Mouse (Mus musculus) forebrain, embryonic 14.5 days (tissue): ENCODE measurements at regions not wholly inside any gene's neighbourhood (a gene's known extent, or its start where the extent isn't known, plus 50 kb on each side); places are given as distances from the start of the nearest gene placed in this dataset.

Source experiments
- ATAC-seq: fragments of 200-750 bp; cut with Nextera tagmentation; 2 replicates; pipeline ENCODE4 v1.8.0; 2017; ENCODE audit warnings: mild to moderate bottlenecking, moderate library complexity
- DNase-seq: peaks from one replicate; pipeline ENCODE4 v3.0.0-alpha.2; 2015; ENCODE audit warnings: low spot score
- H3K27ac ChIP-seq: fragments of 300-500 bp; sonication (generic); 2 replicates; pipeline ENCODE4 v1.5.1; 2014; ENCODE audit warnings: low read depth, mild to moderate bottlenecking, control low read depth, low read length, moderate library complexity
- H3K27me3 ChIP-seq: fragments of 300-500 bp; sonication (generic); replicated peaks from 2 replicates; pipeline ENCODE4 v1.6.1; 2014; ENCODE audit warnings: low read length, control low read depth, mixed read lengths; ENCODE audit not compliant: control insufficient read depth, insufficient read depth
- H3K36me3 ChIP-seq: fragments of 300-500 bp; sonication (generic); 2 replicates; pipeline ENCODE4 v1.6.1; 2014; ENCODE audit warnings: low read length, control low read depth; ENCODE audit not compliant: control insufficient read depth, insufficient read depth
- H3K4me1 ChIP-seq: fragments of 300-500 bp; sonication (generic); 2 replicates; pipeline ENCODE4 v1.6.1; 2014; ENCODE audit warnings: antibody characterized with exemption, low read length, control low read depth; ENCODE audit not compliant: control insufficient read depth, insufficient read depth
- H3K4me2 ChIP-seq: fragments of 300-500 bp; sonication (generic); 2 replicates; pipeline ENCODE4 v1.6.1; 2014; ENCODE audit warnings: mild to moderate bottlenecking, control low read depth, low read length
- H3K4me3 ChIP-seq: fragments of 300-500 bp; sonication (generic); 2 replicates; pipeline ENCODE4 v1.5.1; 2014; ENCODE audit warnings: low read depth, low read length, control low read depth
- H3K9ac ChIP-seq: fragments of 300-500 bp; sonication (generic); 2 replicates; pipeline ENCODE4 v1.6.1; 2014; ENCODE audit warnings: mild to moderate bottlenecking, low read length, control low read depth, moderate library complexity
- H3K9me3 ChIP-seq: fragments of 300-500 bp; sonication (generic); replicated peaks from 2 replicates; pipeline ENCODE4 v1.6.1; 2016; ENCODE audit warnings: low read length, control low read depth, mixed read lengths; ENCODE audit not compliant: control insufficient read depth
- WGBS: fragments of 180-500 bp; shearing (Covaris S2); extraction: QIAGEN DNeasy Blood & Tissue Kit; methylation state at CpG from one replicate; pipeline ENCODE4 v1.1.7; 2014; 5-methylcytosine and 5-hydroxymethylcytosine counted together

- Histone ChIP-seq H3K27ac (no peak overlapping the region), H3K9ac (no peak overlapping the region), H3K4me2 (no peak overlapping the region), H3K27me3 (no peaks in the 10 kb centered on the region), H3K4me1 (peaks cover 20% of the 10 kb centered on the region), H3K36me3 (no peaks in the 10 kb centered on the region), H3K4me3 (no peak overlapping the region), H3K9me3 (no peaks in the 10 kb centered on the region)
- 34% methylated on average over 10 of the region's 10 CpGs for WGBS
- ATAC-seq (no peak), DNase-seq (no peak)
These were observed 170.3 kb downstream of the Sox9 start for GRCm38 (mm10) chr11:112952356-112952755.

GRCm38 (mm10) chr11:112953491-112953890, 171.5 kb downstream of the Sox9 start:
- Histone ChIP-seq H3K4me3 (no peak overlapping the region), H3K27me3 (no peaks in the 10 kb centered on the region), H3K9ac (no peak overlapping the region), H3K27ac (no peak overlapping the region), H3K36me3 (no peaks in the 10 kb centered on the region), H3K4me1 (peaks cover 20% of the 10 kb centered on the region), H3K9me3 (no peaks in the 10 kb centered on the region), H3K4me2 (no peak overlapping the region)
- 47% methylated on average over 4 of the region's 4 CpGs for WGBS
- no peak for ATAC-seq
- DNase-seq: peak; percentile 57

GRCm38 (mm10) chr11:112956748-112957440, 174.9 kb downstream of the Sox9 start:
- no peak overlapping the region for H3K27ac ChIP-seq
- no peaks in the 10 kb centered on the region for H3K9me3 ChIP-seq
- 85% methylated on average over 5 of the region's 5 CpGs for WGBS
- no peak for DNase-seq
- no peaks in the 10 kb centered on the region for H3K27me3 ChIP-seq
- no peaks in the 10 kb centered on the region for H3K36me3 ChIP-seq
- H3K4me2 ChIP-seq: no peak overlapping the region
- ATAC-seq: no peak
- H3K4me1 ChIP-seq: peaks cover 19% of the 10 kb centered on the region
- H3K9ac ChIP-seq: no peak overlapping the region
- no peak overlapping the region for H3K4me3 ChIP-seq

GRCm38 (mm10) chr11:112959609-112960008, 177.6 kb downstream of the Sox9 start:
- 22% methylated on average over 5 of the region's 5 CpGs for WGBS
- Histone ChIP-seq H3K36me3 (no peaks in the 10 kb centered on the region), H3K9ac (no peak overlapping the region), H3K27me3 (no peaks in the 10 kb centered on the region), H3K27ac (no peak overlapping the region), H3K4me1 (0 out of 2 replicates have a peak, but pooled peaks cover 4% of the 10 kb centered on the region), H3K9me3 (no peaks in the 10 kb centered on the region), H3K4me3 (no peak overlapping the region), H3K4me2 (no peak overlapping the region)
- ATAC-seq (no peak), DNase-seq (no peak)

GRCm38 (mm10) chr11:112973286-112973685, 191.3 kb downstream of the Sox9 start:
- no peak overlapping the region for H3K9ac ChIP-seq
- DNase-seq (no peak), ATAC-seq (no peak)
- no peak overlapping the region for H3K27ac ChIP-seq
- no peaks in the 10 kb centered on the region for H3K36me3 ChIP-seq
- 72% methylated on average over 8 of the region's 8 CpGs for WGBS
- no peaks in the 10 kb centered on the region for H3K27me3 ChIP-seq
- no peak overlapping the region for H3K4me3 ChIP-seq
- H3K9me3 ChIP-seq: no peaks in the 10 kb centered on the region
- no peak overlapping the region for H3K4me2 ChIP-seq
- H3K4me1 ChIP-seq: peaks cover 15% of the 10 kb centered on the region

GRCm38 (mm10) chr11:112974893-112975292, 192.9 kb downstream of the Sox9 start:
- Histone ChIP-seq H3K4me1 (peaks cover 23% of the 10 kb centered on the region), H3K27me3 (no peaks in the 10 kb centered on the region), H3K4me3 (no peak overlapping the region), H3K4me2 (no peak overlapping the region), H3K9me3 (no peaks in the 10 kb centered on the region), H3K27ac (no peak overlapping the region), H3K36me3 (no peaks in the 10 kb centered on the region), H3K9ac (no peak overlapping the region)
- no peak for ATAC-seq
- DNase-seq: no peak
- WGBS: 96% methylated on average over 7 of the region's 7 CpGs

GRCm38 (mm10) chr11:112976914-112977785, 195.1 kb downstream of the Sox9 start:
- Histone ChIP-seq H3K27me3 (no peaks in the 10 kb centered on the region), H3K27ac (peak overlapping the region; percentile 70), H3K4me2 (peak overlapping the region; percentile 20; the same call in 1 of the 2 replicates), H3K9me3 (no peaks in the 10 kb centered on the region), H3K9ac (no peak overlapping the region), H3K4me3 (no peak overlapping the region), H3K36me3 (no peaks in the 10 kb centered on the region), H3K4me1 (peaks cover 24% of the 10 kb centered on the region)
- 1% methylated on average over 12 of the region's 12 CpGs for WGBS
- ATAC-seq (peak; percentile 94), DNase-seq (peak; percentile 94)

GRCm38 (mm10) chr11:112978884-112979283, 196.9 kb downstream of the Sox9 start:
- Histone ChIP-seq H3K4me1 (peaks cover 40% of the 10 kb centered on the region), H3K27ac (no peak overlapping the region), H3K9ac (no peak overlapping the region), H3K36me3 (no peaks in the 10 kb centered on the region), H3K4me3 (no peak overlapping the region), H3K4me2 (no peak overlapping the region), H3K27me3 (no peaks in the 10 kb centered on the region), H3K9me3 (no peaks in the 10 kb centered on the region)
- DNase-seq: no peak
- ATAC-seq: no peak
- 49% methylated on average over 6 of the region's 6 CpGs for WGBS

- ATAC-seq (no peak), DNase-seq (no peak)
- no peak overlapping the region for H3K27ac ChIP-seq
- 93% methylated on average over 10 of the region's 10 CpGs for WGBS
- H3K4me1 ChIP-seq: peaks cover 40% of the 10 kb centered on the region
- no peak overlapping the region for H3K4me3 ChIP-seq
- no peak overlapping the region for H3K9ac ChIP-seq
- H3K4me2 ChIP-seq: no peak overlapping the region
- no peaks in the 10 kb centered on the region for H3K27me3 ChIP-seq
- no peaks in the 10 kb centered on the region for H3K9me3 ChIP-seq
- H3K36me3 ChIP-seq: no peaks in the 10 kb centered on the region
These were observed 197.4 kb downstream of the Sox9 start for GRCm38 (mm10) chr11:112979413-112979812.
